Mouse (Mus musculus): ENCODE results near the gene Cela1.
A peak's percentile ranks its signal among the peaks of the same experiment; 100 is the strongest.

Cela1 gene

GRCm38 (mm10) chr15:100670833-100671232 lies 16.9 kb downstream of the Cela1 start:
- DNase-seq (ENCODE audit: low spot score), result no peak

GRCm38 (mm10) chr15:100670004-100670403 lies 17.7 kb downstream of the Cela1 start:
- DNase-seq (ENCODE audit: low spot score), result no peak

- no peak for DNase-seq (ENCODE audit: low spot score)
Observed at GRCm38 (mm10) chr15:100669337-100669736, 18.4 kb downstream of the Cela1 start, which contains the start of gene Bin2. Bin2 (minus strand) TSS chr15:100669553.

GRCm38 (mm10) chr15:100667871-100668545 lies 19.7 kb downstream of the Cela1 start:
- DNase-seq (ENCODE audit: low spot score), result no peak

GRCm38 (mm10) chr15:100667420-100667819 lies 20.3 kb downstream of the Cela1 start:
- DNase-seq (ENCODE audit: low spot score), result no peak

- DNase-seq (ENCODE audit: low spot score), result no peak
Observed at GRCm38 (mm10) chr15:100666851-100667250, 20.9 kb downstream of the Cela1 start.

GRCm38 (mm10) chr15:100666219-100666696 lies 21.5 kb downstream of the Cela1 start:
- peak; percentile 30 for DNase-seq (ENCODE audit: low spot score)

GRCm38 (mm10) chr15:100665411-100666218 lies 22.1 kb downstream of the Cela1 start:
- DNase-seq (ENCODE audit: low spot score), result no peak

GRCm38 (mm10) chr15:100664813-100665274 lies 22.9 kb downstream of the Cela1 start:
- DNase-seq (ENCODE audit: low spot score), result no peak

- DNase-seq (ENCODE audit: low spot score), result no peak
Observed at GRCm38 (mm10) chr15:100660805-100661204, 26.9 kb downstream of the Cela1 start.

- peak; percentile 55 for DNase-seq (ENCODE audit: low spot score)
Observed at GRCm38 (mm10) chr15:100660306-100660705, 27.4 kb downstream of the Cela1 start.

GRCm38 (mm10) chr15:100655201-100655600 lies 32.5 kb downstream of the Cela1 start:
- no peak for DNase-seq (ENCODE audit: low spot score)

- DNase-seq (ENCODE audit: low spot score), result no peak
Observed at GRCm38 (mm10) chr15:100654271-100654670, 33.5 kb downstream of the Cela1 start.

GRCm38 (mm10) chr15:100651610-100652009 lies 36.1 kb downstream of the Cela1 start:
- DNase-seq (ENCODE audit: low spot score), result peak; percentile 85

GRCm38 (mm10) chr15:100650111-100650510 lies 37.6 kb downstream of the Cela1 start:
- no peak for DNase-seq (ENCODE audit: low spot score)

GRCm38 (mm10) chr15:100646161-100646560 lies 41.6 kb downstream of the Cela1 start:
- no peak for DNase-seq (ENCODE audit: low spot score)

GRCm38 (mm10) chr15:100642451-100642850 lies 45.3 kb downstream of the Cela1 start:
- DNase-seq (ENCODE audit: low spot score), result no peak

- DNase-seq (ENCODE audit: low spot score), result no peak
Observed at GRCm38 (mm10) chr15:100641226-100641810, 46.4 kb downstream of the Cela1 start.

GRCm38 (mm10) chr15:100639972-100640750 lies 47.6 kb downstream of the Cela1 start:
- DNase-seq (ENCODE audit: low spot score), result peak; percentile 62

GRCm38 (mm10) chr15:100637661-100638060 lies 50.1 kb downstream of the Cela1 start:
- DNase-seq (ENCODE audit: low spot score), result peak; percentile 53

- peak; percentile 69 for DNase-seq (ENCODE audit: low spot score)
Observed at GRCm38 (mm10) chr15:100636700-100637501, 50.8 kb downstream of the Cela1 start, which contains the start of gene Smagp. Smagp (minus strand) TSS chr15:100636940.
